Mouse (Mus musculus): ENCODE results near the gene BB287469.
"Not testable (repeated sequence)": the region's sequence is repeated elsewhere in the genome, so short reads cannot be mapped to it uniquely, and the experiment has no call there.

The BB287469 gene

GRCm38 (mm10) chr12:87816277-87816676 is at the start of gene BB287469:
BB287469 (plus strand) TSS chr12:87816577.
- DNase-seq = not testable (repeated sequence)

- DNase-seq = not testable (repeated sequence)
Measured at GRCm38 (mm10) chr12:87775655-87776054, 40.7 kb upstream of the BB287469 start, which contains the start of gene Gm21319. Gm21319 (minus strand) TSS chr12:87775755.

- not testable (repeated sequence) for DNase-seq
Measured at GRCm38 (mm10) chr12:87795212-87795611, 21.2 kb upstream of the BB287469 start, which contains the start of gene Gm21936. Gm21936 (plus strand) TSS chr12:87795512.

GRCm38 (mm10) chr12:87797971-87798370 is 18.4 kb upstream of the BB287469 start:
- not testable (repeated sequence) for DNase-seq

GRCm38 (mm10) chr12:87842239-87842638 is 25.9 kb downstream of the BB287469 start, which contains the start of gene Gm2001:
Gm2001 (minus strand) TSS chr12:87842339.
- not testable (repeated sequence) for DNase-seq

- DNase-seq = not testable (repeated sequence)
Measured at GRCm38 (mm10) chr12:87850657-87851056, 34.3 kb downstream of the BB287469 start.

GRCm38 (mm10) chr12:87856067-87856466 is 39.7 kb downstream of the BB287469 start:
- DNase-seq = not testable (repeated sequence)

GRCm38 (mm10) chr12:87861740-87862692 is 45.6 kb downstream of the BB287469 start:
- not testable (repeated sequence) for DNase-seq

GRCm38 (mm10) chr12:87863638-87864037 is 47.3 kb downstream of the BB287469 start:
- DNase-seq = not testable (repeated sequence)

- not testable (repeated sequence) for DNase-seq
Measured at GRCm38 (mm10) chr12:87864048-87864447, 47.7 kb downstream of the BB287469 start.
